Mouse (Mus musculus) left cerebral cortex, adult 8-10 months (tissue): ENCODE measurements around the gene Gm21812. TPM values are rescaled to one million over a fixed set of nuclear protein-coding genes. Genes with fewer than 3 reads are reported as not detected.
"Not testable (repeated sequence)": the region's sequence is repeated elsewhere in the genome, so short reads cannot be mapped to it uniquely, and the experiment has no call there.

Experiments
- DNase-seq, 2 experiments: peaks; one replicate each; pipeline ENCODE4 v3.0.0; 2022; ENCODE audit warnings: low spot score in 2 of 2
- total RNA-seq, 4 experiments: library from RNA; stranded (reverse); gene quantifications; 2 replicates each; pipeline ENCODE4 v1.2.4; 2022

Gm21812 gene
- total RNA-seq: not detected

DNA sequence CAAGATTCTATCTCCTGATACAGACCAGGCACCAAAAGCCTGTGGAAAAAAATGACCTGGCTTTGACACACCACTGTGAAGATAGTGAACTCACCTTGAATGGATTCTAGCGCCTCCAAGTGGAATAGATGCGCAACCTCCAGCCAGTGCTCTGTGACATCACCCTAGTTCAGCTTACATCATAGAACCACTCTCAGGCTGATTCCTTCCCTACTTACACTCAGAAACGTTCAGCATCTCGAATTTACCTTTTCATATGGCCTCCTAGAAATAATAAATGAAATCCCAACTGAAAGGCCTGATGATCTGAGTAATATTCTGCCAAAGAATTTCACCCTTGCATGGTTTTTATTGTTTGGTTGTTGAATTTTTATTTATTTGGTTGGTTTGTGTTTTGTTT, at the start of gene Gm21812:
TSS of gene Gm21812 (minus strand) at position 101 of the 400 bp plus-strand sequence.
- not testable (repeated sequence) for DNase-seq

Other genes starting within 250 kb of the Gm21812 start
- gene Gm21292, start 213.3 kb downstream of the Gm21812 start, total RNA-seq: not detected
- not detected for gene Gm21721, start 145.0 kb downstream of the Gm21812 start, total RNA-seq
- gene Gm21874, start 69.0 kb upstream of the Gm21812 start, total RNA-seq: not detected